Mouse (Mus musculus): Measurements from ENCODE around the gene C2cd2.

Gene C2cd2

DNA sequence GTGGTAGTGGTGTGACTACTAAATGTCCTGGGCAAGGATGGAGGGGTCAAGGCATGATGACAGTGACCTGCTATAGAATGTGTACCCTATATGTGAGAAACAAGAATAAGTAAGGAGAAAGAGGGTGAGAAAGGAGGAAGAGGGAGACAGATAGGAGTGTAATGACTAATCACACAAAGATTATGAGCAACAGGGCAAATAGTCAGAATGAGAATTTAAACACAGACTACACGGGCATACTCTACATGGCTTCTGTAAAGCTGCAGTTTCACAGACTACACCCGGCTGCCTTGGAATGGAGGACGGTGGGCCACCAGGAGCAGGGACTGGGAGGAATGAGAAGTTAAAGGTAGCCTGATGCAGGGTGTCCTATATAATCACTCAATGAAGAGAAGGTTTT is 84.9 kb downstream of the C2cd2 start:
- no peak for DNase-seq

GRCm38 (mm10) chr16:97875101-97875500 is 87.3 kb downstream of the C2cd2 start:
- DNase-seq = no peak

DNA sequence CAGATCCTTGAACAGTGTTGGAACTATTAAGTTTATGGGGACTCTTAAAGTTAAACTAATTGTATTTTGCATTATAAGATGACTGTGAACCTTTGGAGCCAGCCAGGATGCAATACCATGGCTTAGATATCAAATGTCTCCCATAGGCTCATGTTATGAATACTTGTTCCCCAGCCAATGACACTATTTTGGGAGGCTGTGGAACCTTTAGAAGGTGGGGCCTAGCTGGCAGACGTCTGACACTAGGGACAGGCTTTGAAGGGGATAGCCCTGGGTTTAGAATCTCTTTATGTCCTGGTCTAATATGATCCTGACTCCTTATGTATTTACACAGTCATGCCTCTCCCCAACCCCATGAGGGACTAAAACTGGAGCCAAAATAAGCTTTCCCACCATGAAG is 88.0 kb downstream of the C2cd2 start:
- DNase-seq = no peak

DNA sequence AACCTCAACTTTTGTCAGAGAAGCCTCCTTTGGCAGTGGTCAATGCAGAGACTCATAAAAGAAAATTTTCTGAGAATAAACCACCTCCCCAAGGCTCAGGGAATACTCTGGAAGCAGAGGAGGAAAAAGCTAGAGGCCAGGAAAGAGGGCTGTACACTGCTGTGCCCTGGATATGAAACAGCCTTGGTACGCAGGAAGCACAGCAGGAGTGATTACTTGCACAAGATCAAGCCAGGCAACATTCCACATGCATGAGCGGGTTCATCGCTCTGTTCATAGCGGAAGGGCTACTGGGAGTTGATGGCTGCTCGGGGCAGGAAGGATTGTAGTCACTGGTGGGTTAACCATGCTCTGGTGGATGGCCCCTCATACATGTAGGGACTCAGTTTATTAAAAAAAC is 89.7 kb downstream of the C2cd2 start:
- DNase-seq = no peak

DNA sequence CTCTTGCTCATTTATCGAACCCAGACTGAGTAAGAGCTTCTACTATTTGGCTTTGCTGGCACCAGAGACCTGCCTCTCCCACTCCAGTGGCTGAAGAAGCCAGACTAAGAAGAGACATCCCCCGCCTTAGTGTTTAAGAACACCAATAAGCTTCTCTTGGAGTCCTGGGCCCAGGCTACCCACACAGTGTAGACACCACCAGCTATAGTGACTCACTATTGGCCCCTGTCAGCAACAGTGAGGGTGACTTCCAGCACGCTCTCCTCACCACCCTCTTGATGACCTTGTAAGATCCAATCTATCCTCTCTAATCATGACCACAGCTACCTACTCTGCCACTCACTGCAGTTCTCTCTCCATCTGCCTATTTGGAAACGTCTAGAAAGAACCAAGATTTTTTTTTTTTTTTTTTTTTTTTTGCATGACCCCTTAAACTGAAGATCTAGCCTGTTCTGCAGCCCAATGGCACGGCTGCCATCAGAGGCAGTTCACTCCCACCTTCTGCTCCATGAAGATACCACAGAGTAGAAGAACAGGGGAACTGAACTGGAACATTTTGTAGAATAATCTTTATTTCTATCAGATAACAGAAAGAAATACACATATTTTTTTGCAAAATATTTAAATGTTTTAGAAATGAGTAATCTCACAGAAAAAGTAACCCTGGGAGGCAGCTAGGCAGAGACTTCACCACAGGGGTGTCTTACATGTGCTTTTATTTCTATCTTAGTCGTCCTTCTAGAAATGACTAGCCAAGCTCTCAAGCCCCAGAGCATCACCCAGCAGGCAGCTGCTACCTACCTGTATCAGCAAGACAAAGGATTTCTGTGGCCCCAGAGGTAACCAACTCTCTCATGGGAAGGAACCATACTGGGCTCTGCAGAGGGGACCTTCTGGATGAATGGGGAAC is 93.0 kb downstream of the C2cd2 start:
- no peak for DNase-seq

- no peak for DNase-seq
Observed at GRCm38 (mm10) chr16:97863932-97864467, 98.4 kb downstream of the C2cd2 start.

- no peak for DNase-seq
Observed at GRCm38 (mm10) chr16:97856050-97856449, 106.3 kb downstream of the C2cd2 start.

- peak; percentile 77 to 90 for DNase-seq
Observed at GRCm38 (mm10) chr16:97851741-97852319, 110.6 kb downstream of the C2cd2 start, which contains the start of gene Prdm15. Gene Prdm15, minus strand, starts transcription at chr16:97851850.

- peak; percentile 73 to 86 for DNase-seq
Observed at GRCm38 (mm10) chr16:97851061-97851740, 111.2 kb downstream of the C2cd2 start.

GRCm38 (mm10) chr16:97850667-97851060 is 111.7 kb downstream of the C2cd2 start:
- DNase-seq = no peak

- DNase-seq = no peak
Observed at GRCm38 (mm10) chr16:97848832-97849231, 113.6 kb downstream of the C2cd2 start.

- DNase-seq = peak in 1 of 2 experiments; percentile 17
Observed at GRCm38 (mm10) chr16:97844967-97845937, 117.1 kb downstream of the C2cd2 start.

DNA sequence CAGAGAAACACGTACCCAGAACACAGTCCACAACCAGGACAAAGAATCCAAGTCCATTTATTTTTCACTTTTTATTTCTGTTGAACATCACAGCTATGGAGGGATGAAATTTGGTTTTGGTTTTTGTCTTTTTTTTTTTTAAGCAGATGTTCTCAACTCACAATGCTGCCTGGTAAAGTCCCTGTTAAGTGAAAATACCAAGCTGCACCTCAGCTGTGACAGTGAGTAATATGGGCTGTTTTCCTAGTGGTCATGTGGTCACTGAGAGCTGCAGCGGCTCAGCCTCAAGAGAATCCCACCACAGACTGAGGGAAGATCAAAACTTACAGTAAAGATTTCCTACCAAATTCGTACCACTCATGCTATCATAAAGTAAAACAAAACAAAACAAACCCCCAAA is 130.2 kb downstream of the C2cd2 start:
- DNase-seq = no peak

DNA sequence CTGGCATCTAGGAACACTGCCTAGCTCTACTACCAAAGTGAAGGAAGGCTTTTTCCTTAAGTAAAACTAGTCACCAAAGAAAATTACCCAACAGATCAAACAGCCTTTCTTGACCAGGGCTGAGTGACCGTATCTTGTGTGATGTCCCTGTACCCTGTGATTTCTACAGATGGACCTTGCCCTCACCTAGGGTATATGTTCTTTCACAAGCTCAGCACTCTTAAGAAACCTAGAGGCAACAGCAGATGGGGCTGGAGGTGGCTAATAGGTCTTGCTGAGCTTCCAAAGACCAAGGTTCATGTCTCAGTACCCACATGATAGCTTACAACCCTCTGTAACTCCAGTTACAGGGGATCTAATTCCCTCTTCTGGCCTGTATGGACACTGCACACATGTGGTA is 134.2 kb downstream of the C2cd2 start:
- no peak for DNase-seq

- no peak for DNase-seq
Observed at GRCm38 (mm10) chr16:97823311-97824007, 138.9 kb downstream of the C2cd2 start.

DNA sequence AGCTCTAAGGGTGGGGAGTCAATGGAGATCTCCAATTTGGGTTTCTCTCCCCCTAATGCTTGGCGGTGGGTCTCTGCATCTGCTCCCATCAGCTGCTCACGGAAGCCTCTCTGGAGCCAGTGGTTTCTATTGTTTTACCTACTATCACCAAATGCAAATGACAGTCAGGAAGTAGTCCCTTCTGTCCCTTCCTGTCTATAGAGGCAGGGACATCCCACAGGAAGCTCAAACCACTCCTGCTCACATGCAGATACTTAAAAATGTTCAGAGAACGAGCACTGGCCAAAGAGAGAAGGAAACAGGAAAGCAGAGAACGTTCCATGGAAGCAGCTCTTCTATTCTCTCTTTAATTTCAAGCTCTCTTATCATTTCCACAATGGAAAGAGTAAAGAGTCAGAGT is 142.9 kb downstream of the C2cd2 start:
- no peak for DNase-seq

GRCm38 (mm10) chr16:97817414-97817813 is 145.0 kb downstream of the C2cd2 start:
- DNase-seq = no peak

- DNase-seq = no peak
Observed at GRCm38 (mm10) chr16:97815269-97815668, 147.1 kb downstream of the C2cd2 start.

DNA sequence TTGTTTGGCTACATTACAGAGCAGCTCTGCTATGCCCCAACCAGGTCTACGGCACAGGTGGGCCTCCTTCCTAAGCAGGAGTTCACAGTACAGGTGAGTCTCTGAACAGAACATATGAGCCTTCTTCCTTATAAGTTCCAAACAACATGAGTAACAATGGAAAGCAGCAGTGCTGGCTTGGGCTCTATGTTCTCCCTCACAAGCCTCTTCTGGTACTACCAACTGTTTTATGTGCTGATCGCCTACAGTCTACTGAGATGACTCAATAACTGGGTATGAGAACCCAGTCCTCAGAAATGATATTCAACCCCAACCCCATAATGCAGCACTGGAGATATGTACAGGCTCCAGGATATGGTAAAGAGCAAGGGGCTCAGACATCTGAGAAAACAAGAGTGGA is 148.3 kb downstream of the C2cd2 start:
- no peak for DNase-seq

DNA sequence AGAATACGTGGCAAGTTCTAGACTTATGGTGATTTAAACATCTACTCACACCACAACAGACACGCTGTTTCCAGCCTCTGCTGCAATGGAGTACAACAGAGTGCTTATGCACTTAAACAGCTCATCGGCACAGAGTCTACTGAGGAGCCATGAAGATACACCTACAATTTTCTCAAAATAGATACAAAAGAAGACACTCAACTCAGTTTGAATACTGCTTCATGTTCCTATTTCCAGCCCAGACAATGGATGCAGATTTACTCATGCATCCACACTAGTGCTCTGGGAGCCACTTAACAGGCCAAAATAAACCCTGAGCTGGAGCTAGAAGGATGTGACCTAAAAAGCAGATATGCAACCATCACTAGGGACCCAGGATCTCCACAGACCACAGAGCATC is 153.5 kb downstream of the C2cd2 start:
- no peak for DNase-seq

DNA sequence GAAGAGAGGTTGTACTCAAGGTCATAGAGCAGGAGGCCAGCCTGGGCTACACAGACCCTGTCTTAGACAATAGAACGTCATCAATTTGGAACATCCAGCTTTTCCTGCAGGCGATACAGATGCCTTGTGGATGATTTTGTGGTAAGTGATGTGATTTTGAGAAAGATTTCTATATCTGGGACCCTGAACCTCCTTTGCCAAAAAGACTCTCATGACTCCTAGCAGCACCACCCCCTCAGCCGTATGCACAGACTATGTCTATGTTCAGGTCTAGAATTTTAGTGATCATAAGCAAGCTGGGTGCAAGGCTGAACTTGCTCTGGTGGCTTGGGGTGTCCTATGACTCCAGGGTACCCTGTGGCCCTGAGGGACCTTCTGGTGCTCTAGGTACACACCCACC is 156.8 kb downstream of the C2cd2 start:
- DNase-seq = no peak
